Mouse (Mus musculus): ENCODE data around the gene Mgst2.

DNA sequence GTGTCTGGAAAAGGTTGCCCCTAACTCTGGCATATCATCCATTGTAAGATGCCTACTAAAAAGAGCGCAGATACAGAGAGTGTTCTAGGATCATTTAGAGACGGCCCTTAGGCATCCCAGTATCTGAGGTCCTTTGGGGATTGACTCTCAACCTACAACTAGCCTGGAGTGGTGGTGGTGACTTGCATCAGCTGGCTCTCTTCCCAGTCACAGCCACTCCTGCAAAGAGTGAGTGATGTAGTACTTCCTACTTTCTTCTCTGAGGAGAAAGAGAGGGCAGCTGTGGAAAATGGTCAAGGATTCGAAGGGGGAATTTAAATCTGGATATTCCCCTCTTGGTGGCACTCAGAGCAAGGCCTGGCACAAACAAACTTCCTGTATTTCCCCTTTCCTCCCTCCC, 59.2 kb downstream of the Mgst2 start:
- no peak for TF ChIP-seq CTCF (IDR thresholded peaks at IDR 0.05; ENCODE audit: control insufficient read depth, insufficient read depth, insufficient replicate concordance, low read depth, low read length)
- TF ChIP-seq POLR2A (IDR thresholded peaks at IDR 0.05; ENCODE audit: control insufficient read depth, low read depth, low read length), result no peak

Data from testis, adult 2 months (tissue).